Mouse (Mus musculus): ENCODE data around the gene Dnah17. TPM values are rescaled to one million over a fixed set of nuclear protein-coding genes. Genes with fewer than 3 reads are reported as not detected.

The Dnah17 gene
- polyA plus RNA-seq, 1 experiment from 2014 or later: 0.23 TPM

- Histone ChIP-seq H3K9me3 (0 out of 2 replicates have a peak, but pooled peaks cover 6% of the 10 kb centered on the region), H3K4me2 (replicated peaks) (no peak overlapping the region), H3K27me3 (no peaks in the 10 kb centered on the region), H3K27ac (no peak overlapping the region), H3K9ac (no peak overlapping the region), H3K36me3 (peaks cover 65% of the 10 kb centered on the region), H3K4me1 (peaks cover 19% of the 10 kb centered on the region), H3K4me3 (no peak overlapping the region)
- 56% methylated on average over 2 of the region's 2 CpGs for WGBS
- ATAC-seq (ENCODE audit: low FRiP score, low read depth): no peak
These were observed 117.1 kb downstream of the Dnah17 start for GRCm38 (mm10) chr11:118013339-118013738.

GRCm38 (mm10) chr11:118012595-118012994, 117.8 kb downstream of the Dnah17 start:
- no peak for ATAC-seq (ENCODE audit: low FRiP score, low read depth)
- Histone ChIP-seq H3K36me3 (peaks cover 60% of the 10 kb centered on the region), H3K9ac (no peak overlapping the region), H3K27me3 (no peaks in the 10 kb centered on the region), H3K27ac (no peak overlapping the region), H3K4me3 (no peak overlapping the region), H3K9me3 (no peaks in the 10 kb centered on the region), H3K4me2 (replicated peaks) (no peak overlapping the region), H3K4me1 (peaks cover 24% of the 10 kb centered on the region)
- WGBS: 95% methylated on average over 1 of the region's 1 CpGs

- ATAC-seq (ENCODE audit: low FRiP score, low read depth): no peak
- Histone ChIP-seq H3K9ac (peak overlapping the region; percentile 39; the same call in 1 of the 2 replicates), H3K4me3 (no peak overlapping the region), H3K4me1 (peaks cover 24% of the 10 kb centered on the region), H3K36me3 (peaks cover 54% of the 10 kb centered on the region), H3K4me2 (replicated peaks) (no peak overlapping the region), H3K9me3 (no peaks in the 10 kb centered on the region), H3K27ac (no peak overlapping the region), H3K27me3 (no peaks in the 10 kb centered on the region)
- 49% methylated on average over 4 of the region's 4 CpGs for WGBS
These were observed 120.4 kb downstream of the Dnah17 start for GRCm38 (mm10) chr11:118009865-118010571.

DNA sequence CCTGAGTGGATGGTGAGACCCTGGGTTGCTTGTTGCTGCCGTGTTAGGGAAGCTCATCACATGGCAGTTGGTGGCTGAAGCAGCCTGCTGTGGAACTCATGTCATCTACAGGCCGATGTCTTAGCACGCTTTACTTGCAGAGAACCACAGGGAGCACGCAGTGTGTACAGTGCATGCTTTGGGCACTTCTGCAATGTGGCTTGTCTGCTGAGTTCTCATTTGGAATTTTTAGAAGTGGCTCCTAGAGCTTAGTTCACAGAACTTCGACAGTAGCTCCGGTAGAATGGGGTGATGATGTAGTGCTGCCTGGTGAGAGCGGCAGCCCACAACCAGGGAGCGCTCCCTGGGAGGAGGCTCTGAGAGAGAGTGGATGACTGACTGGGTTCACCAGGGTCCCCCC, 121.6 kb downstream of the Dnah17 start:
- peaks cover 55% of the 10 kb centered on the region for H3K36me3 ChIP-seq
- ATAC-seq (ENCODE audit: low FRiP score, low read depth): no peak
- WGBS: 78% methylated on average over 8 of the region's 8 CpGs
- H3K4me3 ChIP-seq: no peak overlapping the region
- H3K4me2 ChIP-seq (replicated peaks): no peak overlapping the region
- peaks cover 24% of the 10 kb centered on the region for H3K4me1 ChIP-seq
- H3K9me3 ChIP-seq: no peaks in the 10 kb centered on the region
- H3K9ac ChIP-seq: peak overlapping the region; percentile 39; the same call in 1 of the 2 replicates
- no peaks in the 10 kb centered on the region for H3K27me3 ChIP-seq
- H3K27ac ChIP-seq: 0 out of 2 replicates have a peak overlapping the region, but pooled peaks have one; percentile 3

DNA sequence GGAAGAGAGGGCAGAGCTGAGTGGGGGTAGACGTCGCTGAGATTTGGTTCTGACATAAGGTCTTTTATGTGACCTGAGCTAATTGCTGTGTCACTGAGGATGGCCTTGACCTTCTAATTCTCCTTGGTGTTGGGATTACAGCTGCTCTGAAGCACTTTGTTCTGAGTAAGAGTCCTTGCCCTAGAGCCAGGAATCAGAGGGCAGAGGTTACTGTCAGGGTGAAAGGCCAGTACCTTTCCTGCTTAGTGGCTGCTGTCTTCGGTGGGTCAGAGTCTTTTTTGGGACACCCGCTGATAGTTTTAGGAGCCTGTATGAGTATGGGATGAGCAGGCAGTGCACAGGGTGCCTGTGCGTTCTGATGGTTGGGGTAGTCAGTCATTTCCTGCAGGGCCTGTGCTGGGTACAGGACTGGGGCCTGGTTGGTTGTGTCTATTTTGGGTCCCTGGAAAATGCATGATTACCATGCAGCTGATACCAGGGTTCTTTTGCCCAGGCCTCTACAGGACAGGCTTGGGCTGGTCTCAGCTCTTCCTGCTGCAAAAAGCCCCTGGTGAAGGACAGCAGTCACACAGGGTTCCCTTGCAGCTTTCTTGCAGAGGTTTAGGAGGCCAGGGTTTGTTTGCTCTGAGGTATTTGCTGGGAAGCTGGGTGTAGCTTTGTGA, 122.2 kb downstream of the Dnah17 start:
- peak overlapping the region; percentile 39; the same call in 1 of the 2 replicates for H3K9ac ChIP-seq
- peaks cover 58% of the 10 kb centered on the region for H3K36me3 ChIP-seq
- no peak overlapping the region for H3K4me2 ChIP-seq (replicated peaks)
- peaks cover 27% of the 10 kb centered on the region for H3K4me1 ChIP-seq
- H3K4me3 ChIP-seq: no peak overlapping the region
- no peak overlapping the region for H3K27ac ChIP-seq
- ATAC-seq (ENCODE audit: low FRiP score, low read depth): no peak
- 71% methylated on average over 5 of the region's 5 CpGs for WGBS
- no peaks in the 10 kb centered on the region for H3K27me3 ChIP-seq
- H3K9me3 ChIP-seq: no peaks in the 10 kb centered on the region

- no peak overlapping the region for H3K27ac ChIP-seq
- H3K27me3 ChIP-seq: no peaks in the 10 kb centered on the region
- 67% methylated on average over 8 of the region's 8 CpGs for WGBS
- no peak for ATAC-seq (ENCODE audit: low FRiP score, low read depth)
- H3K36me3 ChIP-seq: peaks cover 61% of the 10 kb centered on the region
- no peak overlapping the region for H3K4me2 ChIP-seq (replicated peaks)
- H3K9ac ChIP-seq: peak overlapping the region; percentile 8; the same call in 1 of the 2 replicates
- peaks cover 27% of the 10 kb centered on the region for H3K4me1 ChIP-seq
- H3K9me3 ChIP-seq: no peaks in the 10 kb centered on the region
- no peak overlapping the region for H3K4me3 ChIP-seq
These were observed 122.8 kb downstream of the Dnah17 start for GRCm38 (mm10) chr11:118007460-118008143.

DNA sequence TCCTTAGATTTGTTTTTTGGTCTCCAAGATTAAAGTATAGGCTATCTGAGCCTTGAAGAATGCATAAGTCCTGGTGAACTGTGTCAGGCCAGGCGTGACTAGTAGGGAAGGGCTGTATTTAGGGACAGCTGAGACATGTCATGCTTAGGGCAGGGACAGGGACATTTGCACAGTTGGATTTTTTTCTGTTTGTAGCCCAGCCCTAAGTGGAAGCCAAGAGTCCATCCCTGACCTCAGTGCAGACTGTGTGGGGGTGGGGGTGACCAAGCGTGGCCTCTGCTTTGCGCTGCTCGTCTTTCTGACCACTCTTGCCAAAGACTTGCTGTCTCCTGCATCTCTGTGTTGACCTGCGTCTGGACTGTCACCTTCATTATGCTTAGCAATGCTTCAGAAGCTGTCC, 126.2 kb downstream of the Dnah17 start:
- ATAC-seq (ENCODE audit: low FRiP score, low read depth): no peak
- peaks cover 20% of the 10 kb centered on the region for H3K4me1 ChIP-seq
- peaks cover 76% of the 10 kb centered on the region for H3K36me3 ChIP-seq
- no peak overlapping the region for H3K27ac ChIP-seq
- WGBS: 87% methylated on average over 5 of the region's 5 CpGs
- no peak overlapping the region for H3K9ac ChIP-seq
- no peak overlapping the region for H3K4me3 ChIP-seq
- H3K9me3 ChIP-seq: no peaks in the 10 kb centered on the region
- no peak overlapping the region for H3K4me2 ChIP-seq (replicated peaks)
- H3K27me3 ChIP-seq: no peaks in the 10 kb centered on the region

DNA sequence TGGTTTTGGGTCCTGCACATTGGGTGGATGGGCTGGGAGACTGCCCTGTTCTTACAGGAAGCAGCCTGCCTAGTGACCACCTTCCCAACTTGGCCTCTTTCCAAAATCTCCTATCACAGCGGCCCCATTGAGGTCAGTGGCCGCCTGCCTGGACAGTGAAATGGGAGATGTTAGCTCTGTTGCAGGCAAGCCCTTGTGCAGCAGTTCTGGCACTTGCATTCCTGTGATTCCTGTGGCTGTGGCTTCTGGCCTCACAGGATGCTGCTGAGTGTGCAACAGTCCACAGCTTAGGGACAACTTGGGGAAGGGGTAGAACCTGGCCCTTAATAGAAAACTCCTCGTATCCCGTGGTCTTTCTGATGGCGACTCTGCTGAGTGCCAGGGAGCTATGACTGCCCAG, 126.7 kb downstream of the Dnah17 start:
- peaks cover 80% of the 10 kb centered on the region for H3K36me3 ChIP-seq
- no peak overlapping the region for H3K4me2 ChIP-seq (replicated peaks)
- no peaks in the 10 kb centered on the region for H3K9me3 ChIP-seq
- ATAC-seq (ENCODE audit: low FRiP score, low read depth): no peak
- no peak overlapping the region for H3K27ac ChIP-seq
- WGBS: 73% methylated on average over 5 of the region's 5 CpGs
- H3K9ac ChIP-seq: no peak overlapping the region
- H3K4me3 ChIP-seq: no peak overlapping the region
- H3K27me3 ChIP-seq: no peaks in the 10 kb centered on the region
- H3K4me1 ChIP-seq: peaks cover 15% of the 10 kb centered on the region

DNA sequence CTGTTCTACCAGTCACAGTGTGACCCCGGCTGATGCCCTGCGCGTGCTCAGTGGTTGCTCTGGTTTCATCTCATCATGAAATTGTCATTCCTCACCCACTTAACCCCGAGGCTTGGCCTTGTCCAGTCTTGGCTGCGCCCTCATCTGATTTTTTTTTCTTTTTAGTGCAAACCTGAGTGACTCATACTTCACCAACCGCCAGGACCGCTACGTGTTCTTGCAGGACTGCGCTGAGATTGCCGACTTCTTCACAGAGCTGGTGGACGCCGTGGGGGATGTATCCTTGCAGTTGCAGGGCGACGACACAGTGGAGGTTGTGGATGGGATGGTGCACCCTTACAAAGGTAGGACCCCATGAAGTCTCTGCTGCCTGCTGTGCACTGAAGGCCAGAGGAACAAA, 127.3 kb downstream of the Dnah17 start:
- peaks cover 12% of the 10 kb centered on the region for H3K4me1 ChIP-seq
- ATAC-seq (ENCODE audit: low FRiP score, low read depth): no peak
- H3K9ac ChIP-seq: no peak overlapping the region
- H3K4me2 ChIP-seq (replicated peaks): no peak overlapping the region
- H3K36me3 ChIP-seq: peaks cover 86% of the 10 kb centered on the region
- H3K4me3 ChIP-seq: no peak overlapping the region
- 95% methylated on average over 14 of the region's 14 CpGs for WGBS
- no peaks in the 10 kb centered on the region for H3K27me3 ChIP-seq
- H3K27ac ChIP-seq: no peak overlapping the region
- H3K9me3 ChIP-seq: no peaks in the 10 kb centered on the region

- 93% methylated on average over 7 of the region's 7 CpGs for WGBS
- no peak overlapping the region for H3K4me2 ChIP-seq (replicated peaks)
- ATAC-seq (ENCODE audit: low FRiP score, low read depth): no peak
- H3K9me3 ChIP-seq: no peaks in the 10 kb centered on the region
- H3K36me3 ChIP-seq: peaks cover 76% of the 10 kb centered on the region
- H3K27ac ChIP-seq: no peak overlapping the region
- no peak overlapping the region for H3K9ac ChIP-seq
- no peaks in the 10 kb centered on the region for H3K27me3 ChIP-seq
- H3K4me1 ChIP-seq: peaks cover 15% of the 10 kb centered on the region
- no peak overlapping the region for H3K4me3 ChIP-seq
These were observed 129.7 kb downstream of the Dnah17 start for GRCm38 (mm10) chr11:118000565-118001215.

DNA sequence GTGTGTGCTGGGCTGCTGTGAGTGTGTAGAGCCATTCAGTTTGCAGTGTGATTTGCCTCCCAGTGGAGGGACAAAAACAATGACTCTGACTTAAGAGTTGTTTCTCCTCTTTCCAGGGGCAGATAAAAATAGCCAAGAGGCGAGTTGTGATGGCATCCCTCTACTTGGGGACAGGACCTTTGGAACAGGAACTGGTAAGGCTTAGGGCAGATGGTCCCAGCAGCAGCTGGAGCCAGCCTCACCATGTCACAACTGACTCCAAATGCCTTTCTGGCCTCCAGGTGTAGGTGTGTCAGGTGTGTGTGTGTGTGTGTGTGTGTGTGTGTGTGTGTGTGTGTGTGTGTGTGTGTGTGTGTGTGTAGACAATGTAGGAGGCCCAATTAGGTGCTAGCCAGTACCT, 130.4 kb downstream of the Dnah17 start:
- no peak for ATAC-seq (ENCODE audit: low FRiP score, low read depth)
- H3K9me3 ChIP-seq: no peaks in the 10 kb centered on the region
- no peak overlapping the region for H3K4me3 ChIP-seq
- H3K36me3 ChIP-seq: peaks cover 70% of the 10 kb centered on the region
- no peaks in the 10 kb centered on the region for H3K27me3 ChIP-seq
- H3K4me1 ChIP-seq: peaks cover 22% of the 10 kb centered on the region
- no peak overlapping the region for H3K27ac ChIP-seq
- H3K9ac ChIP-seq: no peak overlapping the region
- WGBS: 56% methylated on average over 1 of the region's 1 CpGs
- H3K4me2 ChIP-seq (replicated peaks): no peak overlapping the region

All from limb, embryonic 13.5 days (tissue).